Mouse (Mus musculus) urinary bladder, postnatal 36 days (tissue): ENCODE data around the gene Cd34.

Source experiments
- DNase-seq, 2 experiments: peaks; one replicate each; pipeline ENCODE4 v3.0.0; 2022; ENCODE audit warnings: low spot score in 2 of 2, mixed read lengths in 1 of 2

Cd34 gene

DNA sequence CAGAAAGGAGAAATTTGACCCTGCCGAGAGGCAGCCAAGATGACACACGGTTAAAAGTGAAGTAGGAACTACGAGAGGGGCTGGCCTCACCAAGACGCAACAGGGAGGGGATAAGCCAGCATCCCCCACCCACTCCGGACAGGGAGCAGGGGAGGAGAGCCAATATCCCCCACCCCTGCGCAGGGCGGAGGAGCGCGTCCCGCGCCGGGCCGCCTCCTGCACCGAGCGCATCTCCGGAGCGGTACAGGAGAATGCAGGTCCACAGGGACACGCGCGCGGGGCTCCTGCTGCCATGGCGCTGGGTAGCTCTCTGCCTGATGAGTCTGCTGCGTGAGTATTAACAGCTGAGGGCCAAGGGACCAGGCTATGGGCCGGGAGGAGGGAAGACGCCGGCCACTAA, at the start of gene Cd34:
Cd34 (plus strand) TSS at position 105 of the 400 bp plus-strand sequence.
- DNase-seq = peak; percentile 60 to 79

DNA sequence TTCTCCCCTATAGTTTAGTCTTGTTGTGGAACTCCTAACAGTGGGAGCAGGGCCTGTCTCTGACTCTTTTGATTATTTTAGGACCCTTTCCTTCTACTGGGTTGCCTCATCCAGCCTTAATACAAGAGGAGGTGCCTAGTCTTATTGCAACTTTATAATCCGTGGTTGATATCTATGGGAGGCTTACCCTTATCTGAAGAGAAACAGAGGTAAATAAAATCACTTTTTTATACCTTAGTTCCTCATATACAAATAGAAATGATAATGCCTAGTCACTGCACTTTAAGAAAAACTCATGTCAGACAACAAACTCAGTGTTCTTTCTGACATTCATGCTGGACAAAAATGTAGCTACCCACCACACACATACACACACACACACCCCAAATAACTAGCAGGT, 44.1 kb upstream of the Cd34 start:
- no peak for DNase-seq

DNA sequence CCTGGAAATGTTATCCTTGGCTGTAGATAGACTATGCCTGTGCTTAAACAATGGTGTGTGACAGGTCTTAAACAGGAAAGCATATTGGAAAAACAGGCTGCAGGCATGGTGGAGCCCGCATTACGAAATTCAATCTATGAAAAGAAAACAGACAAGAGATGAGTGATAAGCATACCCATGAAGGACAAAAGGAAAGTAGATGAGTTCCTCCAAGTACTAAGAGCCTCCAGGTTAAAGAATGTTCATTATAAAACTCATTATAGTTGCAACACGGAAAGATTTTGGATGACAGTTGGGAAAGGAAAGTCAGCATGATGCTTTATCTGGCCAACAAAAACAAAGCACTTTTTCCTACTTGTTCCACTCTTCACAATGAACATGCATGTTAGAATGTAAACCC, 43.3 kb upstream of the Cd34 start:
- no peak for DNase-seq

DNA sequence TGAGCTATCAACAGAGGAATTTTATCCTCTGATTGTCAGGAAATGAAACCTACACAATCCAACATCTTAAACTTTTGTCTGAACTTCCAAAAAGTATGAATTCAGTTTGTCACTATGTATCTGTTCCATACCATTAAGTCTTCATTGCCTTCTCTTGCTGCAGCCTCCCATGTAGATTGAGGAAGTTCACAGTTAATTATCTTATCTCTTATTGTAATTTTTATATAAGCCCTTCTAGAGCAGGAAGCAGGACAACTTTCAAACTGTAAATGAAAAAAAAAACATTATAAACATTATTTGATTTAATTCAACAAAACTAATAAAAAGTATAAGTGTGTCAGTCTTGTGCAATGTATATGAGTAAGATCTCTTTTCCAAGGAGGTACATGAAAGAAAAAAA, 37.5 kb upstream of the Cd34 start:
- DNase-seq = no peak

DNA sequence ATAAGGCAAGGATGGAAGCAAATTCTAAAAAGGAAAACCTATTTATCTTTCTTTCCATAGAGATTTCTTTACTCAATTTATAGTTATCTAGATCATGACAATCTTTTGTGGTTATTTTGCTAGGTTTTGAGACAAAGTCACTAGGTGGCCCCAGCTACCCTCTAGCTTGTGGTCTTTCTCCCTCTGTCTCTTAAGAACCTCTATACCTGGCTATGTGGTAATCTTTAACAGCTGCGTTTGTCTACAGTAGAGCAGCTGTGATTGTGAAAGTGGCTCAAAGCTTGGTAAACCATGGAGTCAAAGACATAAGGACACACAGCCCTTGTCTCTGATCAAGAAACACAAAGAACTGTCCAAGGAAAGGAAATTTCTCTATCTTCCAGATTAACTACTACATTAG, 36.8 kb upstream of the Cd34 start:
- no peak for DNase-seq

DNA sequence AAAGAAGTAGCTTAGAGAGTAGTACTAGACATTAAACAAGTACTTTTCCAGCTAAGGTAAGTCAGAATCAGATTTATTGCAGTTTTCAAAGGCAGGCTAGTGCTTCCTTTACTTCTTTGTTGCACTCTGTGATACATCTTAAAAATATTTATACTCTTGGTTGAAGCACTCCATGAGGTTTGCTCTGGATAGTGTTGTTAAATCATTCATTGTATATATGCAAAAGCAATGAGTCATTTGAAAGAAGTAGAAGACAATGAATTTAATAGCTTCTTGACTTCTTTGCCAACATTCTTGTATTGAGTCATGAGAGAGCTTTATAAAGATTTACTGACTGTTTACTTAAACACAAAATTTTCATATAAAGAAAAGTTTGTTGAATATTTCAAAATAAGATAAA, 29.7 kb upstream of the Cd34 start:
- no peak for DNase-seq

DNA sequence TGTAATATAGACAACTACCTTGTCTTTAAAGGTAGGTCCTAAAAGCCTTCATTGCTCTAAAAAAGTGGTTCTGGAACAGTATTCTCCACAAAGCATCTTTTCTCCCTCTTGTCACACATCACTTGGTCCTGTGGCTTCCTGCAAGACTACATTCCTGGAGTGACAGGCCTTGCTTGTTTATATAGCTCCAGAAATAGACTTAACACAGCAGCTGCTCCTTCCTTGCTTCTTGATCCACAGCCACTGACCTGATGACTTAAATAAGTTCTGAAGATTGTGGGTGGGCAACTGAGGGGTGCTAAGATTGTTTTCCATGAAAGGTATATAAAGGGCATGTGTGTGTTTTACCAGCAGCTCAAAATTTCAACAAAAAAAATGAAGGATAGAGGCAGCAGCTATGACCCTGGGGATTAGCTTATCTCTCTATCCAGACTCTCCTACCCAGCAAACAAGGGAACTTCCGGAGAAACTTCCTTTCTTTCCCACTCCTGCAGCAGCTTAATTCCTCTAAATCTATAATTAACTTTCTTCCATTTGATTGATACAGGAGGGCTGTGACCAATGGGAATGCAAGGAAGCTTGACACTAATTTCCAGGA, 12.8 kb upstream of the Cd34 start:
- DNase-seq = no peak

DNA sequence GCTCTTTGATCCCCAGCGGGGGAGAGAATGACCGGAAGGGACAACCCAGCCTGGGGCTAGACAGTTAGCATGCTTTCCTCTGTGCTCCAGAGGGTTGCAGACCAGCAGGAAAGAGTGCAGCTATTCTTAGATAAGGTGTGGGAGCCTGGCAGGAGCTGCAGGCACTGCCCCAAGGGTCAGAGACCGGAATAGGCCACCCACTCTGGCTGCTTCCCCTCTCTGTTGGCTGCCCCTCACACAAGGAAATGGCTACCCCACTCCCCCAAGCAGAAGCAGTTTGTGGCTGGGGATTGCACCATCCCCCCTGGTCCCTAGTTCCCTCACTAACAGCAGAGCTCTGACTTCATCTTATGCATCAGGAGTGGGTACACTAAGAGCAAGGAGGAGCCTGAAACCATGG, 10.7 kb upstream of the Cd34 start:
- no peak for DNase-seq

DNA sequence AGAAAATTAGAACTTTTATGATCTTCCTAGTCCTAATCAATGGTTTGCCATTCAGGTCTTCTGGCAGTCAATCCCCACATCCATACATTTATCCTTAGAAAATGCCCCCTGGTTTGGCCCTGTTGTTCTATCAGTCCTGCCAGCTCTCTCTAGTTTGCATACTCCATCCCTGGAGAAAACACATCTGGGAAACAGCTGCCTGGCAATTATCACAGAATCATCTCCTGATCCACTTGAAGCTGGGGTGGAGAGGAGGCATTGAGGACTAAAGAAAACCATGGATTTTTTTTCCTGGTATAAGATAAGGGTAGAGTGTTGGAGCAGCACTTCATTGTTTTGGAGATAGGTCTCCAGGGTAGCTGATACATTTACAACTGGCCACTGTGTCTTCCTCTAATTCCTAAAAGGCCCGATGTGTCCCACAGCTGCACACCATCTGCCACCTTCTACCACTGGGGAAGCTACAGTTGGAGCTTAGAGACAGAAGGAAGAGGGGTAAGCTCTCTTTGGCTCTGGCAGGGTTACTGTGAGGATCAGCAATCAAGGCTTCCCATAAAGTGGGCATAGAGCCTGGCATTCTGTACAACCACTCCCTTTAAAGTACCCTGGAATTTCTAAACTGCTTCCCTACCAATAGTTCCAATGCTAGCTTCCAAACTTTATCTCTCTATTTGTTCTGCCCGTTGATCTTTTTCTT, 9.2 kb upstream of the Cd34 start:
- DNase-seq = no peak

DNA sequence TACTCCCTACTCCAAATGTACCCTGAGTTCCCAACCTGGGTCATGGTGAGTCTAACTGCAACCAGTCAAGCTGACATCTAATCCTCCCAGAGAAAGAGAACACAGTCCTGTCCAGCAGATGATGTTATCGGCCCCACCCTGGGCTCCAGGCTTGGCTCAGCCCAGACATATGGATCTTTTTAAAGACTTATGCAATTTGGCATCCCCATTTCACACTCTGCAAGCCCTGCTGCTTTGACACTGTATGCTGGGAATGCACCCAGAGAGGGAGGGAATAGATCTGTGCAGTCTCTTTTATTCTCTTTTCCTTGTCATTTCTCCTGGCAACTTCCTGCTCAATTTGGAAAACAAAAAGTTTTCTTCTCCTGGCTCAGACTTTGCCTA, 8.7 kb upstream of the Cd34 start:
- DNase-seq = peak; percentile 42 to 63

DNA sequence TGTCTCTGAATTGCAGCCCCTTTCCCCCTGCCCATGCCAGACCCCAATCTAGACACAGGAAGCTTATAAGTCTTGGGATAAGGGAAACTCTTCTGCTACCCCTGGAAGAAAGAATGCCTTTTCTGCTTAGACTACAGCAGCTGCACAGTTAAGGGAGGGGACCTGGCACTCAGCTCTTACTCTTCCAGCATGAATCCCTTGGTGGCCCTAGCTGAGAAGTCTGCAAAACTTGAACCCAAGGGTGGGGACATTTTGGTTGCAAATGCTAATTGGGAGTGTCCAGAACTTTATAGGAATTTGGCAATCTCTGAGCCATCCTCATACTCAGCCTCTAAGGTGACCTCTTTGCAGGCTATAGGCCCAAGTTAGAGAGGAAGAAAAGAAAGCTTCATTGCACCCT, 7.9 kb upstream of the Cd34 start:
- no peak for DNase-seq

DNA sequence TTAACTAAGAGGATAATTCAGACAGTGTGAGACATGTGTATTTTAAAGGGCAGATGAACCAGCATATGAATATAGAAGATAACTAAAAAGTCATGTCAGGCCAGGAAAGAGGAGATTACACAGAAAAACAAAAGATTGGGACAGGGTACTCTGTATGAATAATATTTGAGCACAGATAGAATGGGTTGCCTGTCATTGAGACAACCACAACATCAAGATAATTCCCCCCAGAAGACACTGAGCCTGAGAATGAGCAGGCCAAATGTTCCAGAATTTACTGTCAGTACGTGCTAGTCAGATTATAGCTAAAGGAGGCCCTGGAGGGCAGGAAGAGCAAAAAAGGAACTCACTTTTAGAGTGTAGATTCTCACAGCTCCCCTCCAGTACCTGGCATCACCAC, 3.3 kb upstream of the Cd34 start:
- DNase-seq = no peak

DNA sequence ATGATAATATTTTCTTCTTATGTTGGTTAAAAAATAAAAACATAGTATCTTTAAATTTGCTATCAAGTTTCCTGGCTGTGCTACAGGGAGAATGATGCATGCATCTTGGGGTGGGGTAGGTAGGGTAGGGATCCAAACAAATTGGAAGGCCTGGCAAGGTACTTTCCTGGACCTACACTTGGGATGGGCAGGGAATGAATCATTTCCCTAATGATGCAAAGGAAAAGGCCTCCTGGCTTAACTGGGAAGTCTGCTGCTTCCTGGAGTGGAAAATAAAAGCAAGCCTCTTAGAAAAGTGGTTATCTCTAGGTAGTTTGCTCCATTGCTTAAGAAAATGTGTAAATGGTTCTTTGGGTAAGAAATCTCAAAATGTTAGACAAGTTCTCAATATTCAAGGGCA, 2.9 kb downstream of the Cd34 start:
- DNase-seq = no peak

DNA sequence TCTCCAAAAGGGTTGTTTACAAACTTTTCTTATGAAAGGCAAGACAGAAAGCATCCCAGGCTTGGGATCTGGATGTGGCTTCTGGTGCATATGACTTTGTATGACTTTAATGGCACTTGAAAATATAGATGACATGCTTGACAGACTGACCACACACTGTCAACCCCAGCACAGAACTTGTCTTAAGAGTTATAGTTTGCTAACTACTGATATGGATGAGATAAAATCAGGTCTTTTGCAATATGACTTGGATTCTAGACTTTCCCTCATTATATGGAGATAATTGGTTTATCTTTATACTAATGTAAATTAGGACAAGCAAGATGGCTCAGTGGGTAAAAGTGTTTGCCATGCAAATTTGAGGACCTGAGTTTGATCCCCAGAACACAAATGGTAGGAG, 4.3 kb downstream of the Cd34 start:
- DNase-seq = no peak

DNA sequence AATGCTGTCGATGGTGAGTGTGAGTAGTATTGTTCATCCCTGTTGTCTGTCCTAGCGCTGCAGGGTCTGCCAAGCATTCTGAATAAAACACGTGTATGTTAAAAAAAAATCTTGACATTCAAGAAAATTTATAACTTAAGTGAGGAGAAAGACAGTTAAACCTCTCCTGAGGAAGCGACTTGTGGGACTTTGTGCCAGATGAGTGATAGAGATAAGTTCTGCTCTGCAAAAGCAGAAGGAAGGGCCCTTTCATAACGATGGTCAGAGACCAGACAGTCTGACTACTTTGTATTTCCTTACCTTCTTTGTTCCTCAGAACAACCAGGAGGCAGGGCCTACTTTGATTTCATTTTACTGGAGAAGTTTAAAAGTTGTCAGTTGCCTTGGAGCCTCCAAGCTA, 4.9 kb downstream of the Cd34 start:
- DNase-seq = no peak

DNA sequence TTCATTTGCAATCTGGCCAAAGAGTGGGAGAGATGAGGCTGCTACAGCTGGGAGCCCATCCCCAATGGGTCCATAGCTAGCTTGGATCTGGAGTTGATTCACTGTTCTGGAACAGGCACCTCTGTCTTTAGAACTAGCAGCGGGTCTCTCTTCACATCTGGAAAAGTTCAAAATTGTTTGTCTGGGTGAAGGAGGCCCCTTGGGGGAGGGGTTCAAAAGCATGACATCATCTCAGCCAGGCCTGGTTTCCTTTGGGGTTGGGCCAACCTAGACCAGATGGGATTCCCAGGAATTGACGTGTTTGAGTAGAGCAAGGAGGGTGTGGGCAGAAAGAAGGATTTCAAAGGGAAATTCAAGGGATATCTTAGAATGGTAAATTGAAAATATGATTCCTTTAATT, 6.8 kb downstream of the Cd34 start:
- peak in 1 of 2 experiments; percentile 45 for DNase-seq

DNA sequence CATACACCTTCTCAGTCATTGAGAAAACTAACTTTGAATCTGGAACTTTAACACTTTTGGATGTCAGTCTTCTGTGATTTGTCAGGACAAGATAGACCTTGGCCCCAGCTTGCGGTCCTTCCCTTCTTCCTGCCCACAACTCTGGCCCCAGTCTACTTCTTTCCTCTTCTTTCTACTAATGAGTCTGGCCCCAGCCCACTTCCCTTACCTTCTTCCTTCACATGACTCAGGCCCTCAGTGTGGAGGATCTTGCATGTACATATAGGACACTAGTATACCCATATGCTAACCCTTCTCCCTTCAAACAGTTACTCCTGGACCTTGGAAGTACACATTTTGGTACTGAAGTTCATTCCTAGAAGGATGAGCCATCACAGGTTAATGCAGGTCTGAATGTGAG, 7.8 kb downstream of the Cd34 start:
- DNase-seq = no peak

DNA sequence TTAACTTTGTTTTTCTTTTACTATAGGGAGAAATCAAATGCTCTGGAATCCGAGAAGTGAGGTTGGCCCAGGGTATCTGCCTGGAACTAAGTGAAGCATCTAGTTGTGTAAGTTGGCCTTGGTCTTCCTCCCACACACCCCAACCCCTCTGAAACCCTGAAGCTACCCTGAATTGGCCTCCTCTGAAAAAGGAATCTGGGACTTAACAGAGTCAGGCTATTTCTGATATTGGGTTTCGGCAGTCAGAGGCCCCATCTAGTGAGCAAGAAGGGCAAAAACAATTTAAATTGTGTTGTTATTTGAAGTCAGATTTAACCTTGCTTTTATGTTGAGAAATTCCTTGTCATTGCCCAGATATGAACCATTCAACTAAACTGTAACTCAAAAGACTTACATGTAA, 12.3 kb downstream of the Cd34 start:
- no peak for DNase-seq

DNA sequence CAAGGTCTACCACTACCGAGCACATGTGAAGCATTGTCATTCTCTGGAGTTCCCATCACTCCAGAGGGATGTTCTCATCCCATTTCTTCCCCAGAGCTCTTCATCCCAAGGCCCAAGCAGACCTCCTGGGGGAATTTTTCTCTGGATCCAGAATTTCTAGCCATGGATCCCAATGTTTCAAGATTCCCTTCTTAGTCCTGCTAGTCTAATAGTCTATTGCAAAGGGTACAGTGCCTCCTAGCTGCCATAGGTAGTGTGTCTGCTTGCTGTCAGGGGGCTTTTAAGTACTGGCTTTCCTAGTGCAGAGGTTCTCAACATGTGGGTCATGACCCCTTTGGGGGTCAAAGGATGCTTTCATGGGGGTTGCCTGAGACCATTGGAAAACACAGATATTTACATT, 14.3 kb downstream of the Cd34 start:
- no peak for DNase-seq

DNA sequence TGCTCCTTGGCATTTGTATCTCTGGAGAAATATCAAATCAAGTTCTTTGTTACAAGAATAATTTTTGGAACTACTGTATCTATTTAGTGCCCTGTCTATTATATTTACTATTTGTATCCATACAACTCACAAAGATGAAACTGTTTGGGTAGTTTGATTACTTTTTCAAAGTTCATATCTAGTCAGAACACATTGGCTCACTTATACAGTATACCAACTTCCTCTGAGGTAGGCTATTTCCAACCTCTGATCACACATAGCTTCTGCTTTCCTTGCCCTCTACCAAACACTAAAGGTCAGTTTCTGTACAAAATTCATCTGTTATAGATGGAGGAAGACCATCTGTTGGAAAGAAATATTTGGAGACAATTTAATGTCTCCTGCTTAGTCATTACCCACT, 16.1 kb downstream of the Cd34 start:
- no peak for DNase-seq

DNA sequence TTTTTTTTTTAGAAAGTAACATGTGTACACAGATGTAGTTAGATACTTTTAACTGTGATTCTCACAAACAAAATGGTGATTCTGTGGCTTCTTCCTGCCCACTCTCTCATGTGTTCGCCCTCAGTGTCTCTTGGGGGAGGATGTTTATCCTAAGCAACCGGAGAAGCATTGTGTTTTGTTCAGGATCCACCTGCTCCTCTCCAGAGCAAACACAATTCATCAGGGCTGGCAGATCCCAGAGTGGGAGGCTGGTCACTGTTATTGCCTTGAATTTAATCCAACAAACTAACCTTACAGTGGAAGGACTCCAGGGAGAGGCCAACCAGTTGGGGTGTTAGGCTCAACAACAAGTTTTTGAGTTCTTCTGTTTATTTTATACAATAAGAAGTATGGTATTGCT, 17.1 kb downstream of the Cd34 start:
- no peak for DNase-seq

DNA sequence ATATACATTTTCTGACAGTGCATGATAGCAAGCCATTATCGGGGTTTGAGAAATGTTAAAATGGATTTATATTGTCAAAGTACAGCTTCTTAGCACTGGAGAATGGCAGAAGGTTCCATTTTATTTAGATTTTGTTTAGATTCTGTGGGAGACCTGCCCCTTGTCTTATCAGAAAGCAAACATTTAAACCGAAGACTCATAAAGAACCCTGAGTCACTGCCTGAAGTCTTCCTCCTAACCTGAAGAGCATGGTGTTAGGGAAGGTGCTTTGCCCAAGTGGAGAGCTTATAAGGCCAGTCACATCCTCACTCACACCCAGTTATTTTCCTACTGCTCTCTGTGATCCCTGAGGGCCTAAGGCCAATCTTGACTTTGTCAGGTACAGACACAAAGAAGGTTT, 18.4 kb downstream of the Cd34 start:
- no peak for DNase-seq

DNA sequence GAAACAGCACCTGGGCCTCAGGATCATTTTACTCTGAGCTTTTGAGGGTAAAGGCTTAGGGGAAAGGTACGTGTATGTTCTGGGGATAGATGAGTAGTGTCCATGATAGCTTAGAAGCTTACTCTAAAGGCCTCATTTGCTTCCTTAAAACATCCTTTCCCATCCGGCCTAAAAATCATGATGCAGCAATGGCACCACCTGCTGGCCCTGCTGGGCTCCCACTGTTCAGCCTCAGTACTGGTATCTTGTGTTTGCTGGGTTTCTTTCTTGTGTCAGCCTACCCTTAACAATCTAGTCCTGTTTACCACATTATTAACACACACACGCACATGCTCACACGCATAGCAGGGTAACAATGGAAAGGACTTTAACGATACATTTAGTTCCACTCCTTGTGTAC, 23.6 kb downstream of the Cd34 start:
- peak; percentile 35 to 60 for DNase-seq

DNA sequence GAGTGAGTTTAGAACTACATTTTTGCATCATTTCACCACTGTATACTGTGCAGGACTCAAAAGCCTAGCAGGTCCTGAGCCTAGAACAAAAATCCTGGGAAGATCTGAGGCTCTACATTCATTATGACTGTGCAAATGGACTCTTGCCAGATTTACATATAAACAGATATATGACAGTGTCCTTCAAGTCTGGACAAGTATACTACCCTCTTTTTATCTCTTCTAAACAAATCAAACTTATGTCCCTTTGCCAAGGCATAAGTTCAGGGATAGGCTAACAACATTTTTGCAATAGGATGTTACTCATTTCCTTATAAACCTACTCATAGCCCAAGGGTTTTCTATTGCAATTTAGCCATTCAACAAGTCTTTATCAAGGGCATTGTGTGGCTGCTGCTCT, 24.1 kb downstream of the Cd34 start:
- DNase-seq = no peak
